Mouse (Mus musculus) embryonic facial prominence, embryonic 10.5 days (tissue): ENCODE results near the gene Pwwp2b. TPM values are rescaled to one million over a fixed set of nuclear protein-coding genes. Genes with fewer than 3 reads are reported as not detected.

ENCODE experiments used
- DNase-seq: peaks from one replicate; pipeline ENCODE4 v3.0.0-alpha.2; 2017; ENCODE audit warnings: low spot score
- H3K27ac ChIP-seq: fragments of 300-500 bp; sonication (generic); replicated peaks from 2 replicates; pipeline ENCODE4 v1.5.1; 2016; ENCODE audit warnings: mild to moderate bottlenecking
- H3K27me3 ChIP-seq: fragments of 300-500 bp; sonication (generic); replicated peaks from 2 replicates; pipeline ENCODE4 v1.6.1; 2016; ENCODE audit warnings: low read depth, mild to moderate bottlenecking; ENCODE audit not compliant: poor library complexity, severe bottlenecking
- H3K36me3 ChIP-seq: fragments of 300-500 bp; sonication (generic); replicated peaks from 2 replicates; pipeline ENCODE4 v1.6.1; 2016; ENCODE audit warnings: mild to moderate bottlenecking, moderate library complexity
- H3K4me1 ChIP-seq: fragments of 300-500 bp; sonication (generic); 2 replicates; pipeline ENCODE4 v1.6.1; 2016
- H3K4me3 ChIP-seq: fragments of 300-500 bp; sonication (generic); 2 replicates; pipeline ENCODE4 v1.5.1; 2016; ENCODE audit warnings: mild to moderate bottlenecking, moderate library complexity
- H3K9me3 ChIP-seq: fragments of 300-500 bp; sonication (generic); 2 replicates; pipeline ENCODE4 v1.6.1; 2016; ENCODE audit warnings: mild to moderate bottlenecking
- WGBS: fragments of 180-500 bp; shearing (Covaris S2); methylation state at CpG from one replicate; pipeline ENCODE4 v1.1.7; 2016; 5-methylcytosine and 5-hydroxymethylcytosine counted together
- polyA plus RNA-seq: library from polyadenylated mRNA; unstranded; fragments of >200 nt; fragmentation: Nextera tagmentation; extraction: Ambion mirVana; gene quantifications from 2 replicates; pipeline ENCODE4 v1.2.1, GENCODE M21; 2016

Pwwp2b gene
- polyA plus RNA-seq, 1 experiment from 2014 or later = 7.6 TPM

DNA sequence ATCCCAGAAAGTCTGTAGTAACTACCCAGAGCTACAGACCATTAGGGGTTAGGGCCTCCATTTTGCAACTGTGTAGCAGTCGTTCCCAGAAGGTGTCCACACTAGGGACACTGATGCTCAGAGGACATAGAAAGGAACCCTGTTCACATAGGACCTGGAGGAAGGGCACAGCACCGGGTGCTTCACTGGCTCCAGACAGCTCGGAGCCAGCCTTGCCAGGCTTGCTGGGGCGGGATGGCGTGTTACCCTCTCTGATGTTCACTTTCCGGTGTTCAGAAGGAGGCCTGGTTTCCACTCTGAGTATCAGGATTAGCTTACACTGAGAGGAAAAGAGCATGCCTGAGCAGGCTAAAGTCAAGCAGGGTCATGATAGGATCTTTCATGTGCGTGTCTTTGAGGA lies 32.3 kb upstream of the Pwwp2b start:
- DNase-seq = no peak
- Histone ChIP-seq H3K36me3 (no peaks in the 10 kb centered on the region), H3K4me3 (no peak overlapping the region), H3K27me3 (no peaks in the 10 kb centered on the region), H3K27ac (no peak overlapping the region), H3K4me1 (peaks cover 39% of the 10 kb centered on the region), H3K9me3 (no peaks in the 10 kb centered on the region)
- 90% methylated on average over 7 of the region's 7 CpGs for WGBS

DNA sequence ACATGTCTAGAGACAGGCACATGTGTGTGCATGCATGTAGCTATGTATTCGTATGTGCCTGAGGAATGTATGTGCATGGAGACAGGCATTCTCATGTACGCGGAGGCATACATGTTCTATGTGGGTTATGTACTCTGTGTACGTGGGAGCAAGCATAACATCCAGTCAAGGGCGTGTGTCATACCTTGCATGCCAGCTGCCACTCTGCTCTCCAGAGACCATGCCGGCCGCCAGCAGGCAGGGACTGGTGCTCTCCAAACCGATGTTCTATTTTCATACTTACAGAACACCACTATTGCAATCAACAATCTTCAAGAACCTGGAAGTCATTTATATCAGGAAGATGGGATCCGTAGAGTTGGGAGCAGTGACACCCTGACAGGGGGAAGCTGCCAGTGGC lies 31.8 kb upstream of the Pwwp2b start:
- H3K27ac ChIP-seq = no peak overlapping the region
- DNase-seq = no peak
- no peaks in the 10 kb centered on the region for H3K9me3 ChIP-seq
- WGBS = 94% methylated on average over 9 of the region's 9 CpGs
- H3K4me1 ChIP-seq = peaks cover 39% of the 10 kb centered on the region
- no peaks in the 10 kb centered on the region for H3K36me3 ChIP-seq
- H3K27me3 ChIP-seq = no peaks in the 10 kb centered on the region
- H3K4me3 ChIP-seq = no peak overlapping the region

DNA sequence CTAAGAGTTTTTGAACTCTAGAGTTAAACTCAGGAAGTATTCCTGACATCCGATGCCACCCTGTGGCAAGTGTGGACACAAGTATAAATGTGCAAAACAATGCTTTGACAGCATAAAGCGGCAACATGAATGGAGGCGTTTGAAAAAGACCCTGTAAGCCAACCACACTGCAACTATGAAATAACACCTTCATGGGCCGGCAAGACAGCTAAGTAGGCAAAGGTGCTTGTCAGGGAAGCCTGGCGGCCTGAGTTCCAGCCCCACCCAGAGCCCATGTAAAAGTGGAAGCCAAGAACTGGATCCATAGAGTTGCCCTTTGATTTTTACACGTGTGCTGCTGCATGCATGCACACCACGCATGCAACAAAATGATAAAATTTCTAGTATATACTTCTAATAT lies 31.2 kb upstream of the Pwwp2b start:
- Histone ChIP-seq H3K4me1 (peaks cover 35% of the 10 kb centered on the region), H3K27me3 (no peaks in the 10 kb centered on the region), H3K9me3 (no peaks in the 10 kb centered on the region), H3K36me3 (no peaks in the 10 kb centered on the region), H3K27ac (no peak overlapping the region), H3K4me3 (no peak overlapping the region)
- WGBS = 85% methylated on average over 7 of the region's 7 CpGs
- DNase-seq = no peak

DNA sequence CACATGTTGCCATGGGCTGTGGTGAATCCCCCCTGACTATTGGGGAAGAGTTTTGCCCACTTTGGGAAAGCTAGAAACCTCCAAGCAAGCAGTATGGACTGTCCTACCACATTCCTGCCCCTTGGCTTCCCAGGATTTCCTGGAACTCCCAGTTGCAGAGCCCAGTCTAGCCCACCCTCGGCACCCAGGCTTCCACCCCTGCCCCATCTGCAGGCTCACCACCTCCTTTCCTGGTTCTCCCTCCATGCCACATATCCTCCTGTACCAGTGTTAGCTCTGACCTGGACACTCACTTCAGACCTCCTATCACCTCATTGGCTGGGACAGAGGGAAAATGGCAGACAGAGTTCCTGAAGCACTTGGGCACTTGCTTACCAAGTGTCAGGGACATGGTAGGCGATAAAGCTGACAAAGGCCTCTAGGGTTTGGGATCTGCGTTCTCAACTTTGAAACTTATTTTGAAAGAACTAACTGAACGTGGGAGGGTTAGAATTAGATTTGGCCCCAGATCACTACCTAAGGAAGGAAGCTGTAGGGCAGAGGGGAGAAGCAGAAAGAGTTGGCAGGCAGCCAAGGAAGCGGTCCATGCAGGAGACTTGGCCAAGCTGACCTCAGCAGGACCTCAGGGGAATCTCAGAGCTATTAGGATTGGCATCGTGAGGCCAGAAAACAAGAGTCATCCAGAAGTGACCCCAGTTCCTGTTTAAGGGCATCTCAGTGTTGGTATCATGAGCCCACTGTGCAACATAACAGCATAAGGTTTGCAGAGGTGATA lies 29.5 kb upstream of the Pwwp2b start:
- H3K9me3 ChIP-seq = no peaks in the 10 kb centered on the region
- peaks cover 22% of the 10 kb centered on the region for H3K4me1 ChIP-seq
- no peak for DNase-seq
- 79% methylated on average over 6 of the region's 6 CpGs for WGBS
- H3K36me3 ChIP-seq = no peaks in the 10 kb centered on the region
- no peak overlapping the region for H3K4me3 ChIP-seq
- no peaks in the 10 kb centered on the region for H3K27me3 ChIP-seq
- no peak overlapping the region for H3K27ac ChIP-seq

DNA sequence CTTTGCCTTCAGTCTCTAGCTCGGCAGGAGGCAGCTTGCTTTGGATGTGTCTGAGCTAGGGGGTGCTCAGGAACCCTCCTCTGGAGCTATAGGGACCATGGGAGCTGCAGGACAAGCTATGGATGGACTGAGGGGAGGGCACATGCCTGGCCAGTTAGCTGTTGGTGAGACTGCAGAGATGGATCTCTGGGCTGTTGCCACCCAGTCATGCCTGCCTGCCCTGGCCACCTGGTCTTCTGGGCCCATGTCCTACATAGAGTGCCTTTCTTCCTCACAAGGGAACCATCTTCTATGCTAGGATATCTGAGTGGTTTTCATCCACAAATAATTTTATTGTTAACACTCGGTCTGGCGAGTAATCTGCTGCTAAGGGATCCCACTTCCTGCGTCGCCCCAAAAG lies 28.8 kb upstream of the Pwwp2b start:
- no peaks in the 10 kb centered on the region for H3K36me3 ChIP-seq
- H3K4me1 ChIP-seq = peaks cover 24% of the 10 kb centered on the region
- no peaks in the 10 kb centered on the region for H3K27me3 ChIP-seq
- no peak overlapping the region for H3K27ac ChIP-seq
- no peak overlapping the region for H3K4me3 ChIP-seq
- WGBS = 86% methylated on average over 5 of the region's 5 CpGs
- DNase-seq = no peak
- H3K9me3 ChIP-seq = no peaks in the 10 kb centered on the region

DNA sequence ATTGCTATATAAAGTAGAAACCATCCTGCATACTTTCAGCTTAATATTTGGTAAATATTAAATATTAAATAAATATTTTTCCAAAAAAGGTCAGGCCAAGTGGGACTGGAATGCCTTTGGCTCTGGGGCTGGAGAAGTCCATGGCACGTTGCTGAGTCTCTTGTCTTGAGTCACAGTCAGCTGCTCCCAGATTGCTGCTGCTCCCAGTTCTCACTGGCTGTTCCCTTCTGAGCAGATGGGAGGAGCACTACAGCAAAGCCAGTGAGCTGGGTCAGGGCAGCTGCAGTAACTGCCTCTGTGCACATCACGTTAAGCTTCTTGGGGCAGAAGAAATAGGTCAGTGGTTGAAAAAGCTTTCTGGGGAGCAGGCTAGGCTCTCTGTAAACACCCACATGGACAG lies 28.0 kb upstream of the Pwwp2b start:
- Histone ChIP-seq H3K36me3 (no peaks in the 10 kb centered on the region), H3K27ac (no peak overlapping the region), H3K27me3 (no peaks in the 10 kb centered on the region), H3K4me3 (no peak overlapping the region), H3K9me3 (no peaks in the 10 kb centered on the region), H3K4me1 (peaks cover 30% of the 10 kb centered on the region)
- 55% methylated on average over 2 of the region's 2 CpGs for WGBS
- no peak for DNase-seq

DNA sequence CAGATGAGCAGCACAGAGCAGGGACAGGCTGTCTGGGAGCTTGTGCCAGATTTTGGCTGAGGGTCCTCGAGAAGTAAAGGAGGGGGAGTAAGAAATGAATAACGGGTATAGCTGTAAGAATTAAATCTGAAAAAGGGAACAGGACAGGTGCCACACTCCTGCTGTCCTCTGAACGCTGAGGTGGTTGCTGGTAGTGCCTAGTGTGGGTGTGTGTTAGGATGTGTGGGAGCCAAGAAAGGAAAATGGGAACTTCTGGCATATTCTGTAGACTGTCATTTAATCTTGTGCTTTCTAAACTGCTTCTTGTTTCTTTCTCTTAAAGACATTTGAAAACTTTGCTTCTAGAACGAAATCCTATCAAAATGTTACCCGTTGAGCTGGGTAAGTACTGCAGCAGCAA lies 27.2 kb upstream of the Pwwp2b start:
- H3K27ac ChIP-seq = no peak overlapping the region
- no peak for DNase-seq
- no peaks in the 10 kb centered on the region for H3K27me3 ChIP-seq
- no peaks in the 10 kb centered on the region for H3K9me3 ChIP-seq
- WGBS = 85% methylated on average over 5 of the region's 5 CpGs
- H3K4me3 ChIP-seq = no peak overlapping the region
- H3K36me3 ChIP-seq = no peaks in the 10 kb centered on the region
- peaks cover 30% of the 10 kb centered on the region for H3K4me1 ChIP-seq

DNA sequence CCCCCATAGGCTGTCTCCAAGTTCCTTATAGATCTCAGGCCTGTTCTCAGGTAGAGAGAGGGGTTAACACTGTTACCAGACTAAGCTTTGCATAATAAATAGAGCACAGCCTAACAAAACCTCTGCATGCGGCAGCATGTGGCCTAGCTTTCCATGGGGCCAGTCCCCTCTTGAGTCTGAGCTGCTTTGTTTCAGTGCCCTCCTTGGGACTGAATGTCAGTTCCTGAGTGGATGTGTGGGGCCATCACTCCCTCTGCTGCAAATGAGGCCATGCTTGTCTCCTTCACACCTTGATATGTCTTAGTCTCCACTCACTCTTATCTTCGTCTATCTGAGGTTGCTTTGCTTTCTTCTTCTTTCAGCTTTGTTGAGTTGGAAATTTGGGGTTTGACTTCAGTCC lies 26.4 kb upstream of the Pwwp2b start:
- Histone ChIP-seq H3K4me1 (peaks cover 30% of the 10 kb centered on the region), H3K36me3 (no peaks in the 10 kb centered on the region), H3K9me3 (no peaks in the 10 kb centered on the region), H3K27me3 (no peaks in the 10 kb centered on the region), H3K4me3 (no peak overlapping the region), H3K27ac (no peak overlapping the region)
- WGBS = 71% methylated on average over 2 of the region's 2 CpGs
- DNase-seq = no peak

DNA sequence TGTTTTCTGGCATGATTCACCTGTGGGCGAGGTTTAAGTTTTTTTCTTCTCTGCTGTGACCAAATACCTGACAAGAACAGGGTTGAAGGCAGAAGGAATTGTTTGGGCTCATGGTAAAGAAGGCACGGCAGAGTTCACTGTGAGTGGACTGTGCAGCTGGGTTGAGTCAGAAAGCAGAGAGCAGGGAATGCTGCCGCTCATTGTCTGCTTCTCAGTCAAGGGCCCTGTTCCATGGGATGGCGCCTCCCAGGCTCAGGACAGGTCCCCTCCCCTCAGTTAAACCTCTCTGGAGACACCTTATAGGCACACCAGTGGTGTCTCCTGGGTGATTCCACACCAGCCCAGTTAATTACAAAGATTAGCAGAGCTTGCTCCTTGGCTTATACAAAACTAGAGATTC lies 25.9 kb upstream of the Pwwp2b start:
- DNase-seq = no peak
- Histone ChIP-seq H3K27me3 (no peaks in the 10 kb centered on the region), H3K36me3 (no peaks in the 10 kb centered on the region), H3K4me1 (peaks cover 30% of the 10 kb centered on the region), H3K9me3 (no peaks in the 10 kb centered on the region), H3K4me3 (no peak overlapping the region), H3K27ac (no peak overlapping the region)
- WGBS = 73% methylated on average over 4 of the region's 4 CpGs

DNA sequence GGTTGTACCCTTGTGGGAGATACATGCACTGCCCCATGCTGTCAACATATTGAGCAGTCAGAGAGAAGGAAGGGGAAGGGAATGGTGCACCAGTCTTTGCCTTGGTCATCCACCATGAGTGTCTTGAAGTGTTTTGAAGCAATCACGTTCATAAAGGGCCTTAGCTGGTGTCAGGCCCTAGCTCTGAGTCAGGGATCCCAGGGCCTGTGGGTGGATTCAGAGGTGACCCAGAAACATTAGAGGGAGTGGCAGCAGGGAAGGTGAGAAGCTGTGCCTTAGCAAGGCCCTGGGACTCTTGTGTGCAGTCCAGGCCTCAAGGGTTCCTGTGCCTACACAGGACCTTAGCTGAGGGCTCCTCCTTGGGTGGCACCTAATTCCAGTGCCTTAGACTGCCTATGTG lies 24.2 kb upstream of the Pwwp2b start:
- no peak overlapping the region for H3K4me3 ChIP-seq
- H3K4me1 ChIP-seq = peaks cover 16% of the 10 kb centered on the region
- no peaks in the 10 kb centered on the region for H3K9me3 ChIP-seq
- no peaks in the 10 kb centered on the region for H3K36me3 ChIP-seq
- no peak for DNase-seq
- 0 out of 2 replicates have a peak overlapping the region, but pooled peaks have one; percentile 35 for H3K27ac ChIP-seq
- H3K27me3 ChIP-seq = no peaks in the 10 kb centered on the region
- WGBS = 92% methylated on average over 1 of the region's 1 CpGs

DNA sequence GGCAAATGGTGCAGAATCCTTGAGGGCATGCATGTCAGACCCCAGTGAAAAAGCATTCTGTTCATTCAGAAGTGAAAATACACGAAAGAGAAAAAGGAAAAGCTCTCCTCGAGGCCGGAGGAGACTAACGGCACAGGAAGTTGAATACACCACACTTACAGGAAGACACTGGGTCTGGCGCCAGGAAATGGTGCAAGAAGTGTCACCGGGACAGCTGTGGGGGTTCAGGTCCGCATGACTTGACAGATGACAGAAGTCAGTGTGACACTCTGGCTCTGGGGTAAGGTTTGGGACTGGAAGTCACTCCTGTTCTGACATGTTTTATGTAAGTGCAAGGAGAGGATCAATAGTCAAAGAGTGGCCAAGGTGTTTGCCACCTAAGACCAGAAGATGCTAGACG lies 23.6 kb upstream of the Pwwp2b start:
- Histone ChIP-seq H3K4me3 (no peak overlapping the region), H3K9me3 (no peaks in the 10 kb centered on the region), H3K36me3 (no peaks in the 10 kb centered on the region), H3K4me1 (peaks cover 10% of the 10 kb centered on the region; the same call in 1 of the 2 replicates), H3K27me3 (no peaks in the 10 kb centered on the region), H3K27ac (no peak overlapping the region)
- 69% methylated on average over 8 of the region's 8 CpGs for WGBS
- DNase-seq = no peak

DNA sequence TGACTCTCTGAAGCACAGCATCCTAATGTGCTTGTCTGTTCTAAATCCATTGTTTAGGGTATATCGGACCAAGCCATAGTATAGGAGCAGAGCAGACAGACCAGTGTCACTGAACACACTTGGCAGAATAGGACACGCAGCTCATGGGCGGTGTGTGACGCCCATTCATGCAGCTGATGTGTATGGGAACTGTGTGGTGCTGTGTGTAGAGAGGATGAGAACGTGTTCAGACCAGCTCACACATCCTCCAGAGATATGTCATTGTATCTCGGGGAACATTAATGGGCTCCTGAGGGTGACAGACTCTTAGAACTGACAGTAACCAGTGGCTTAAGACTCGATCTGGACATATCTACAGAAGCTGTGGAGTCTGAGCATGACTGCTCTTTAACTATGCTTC lies 21.9 kb upstream of the Pwwp2b start:
- Histone ChIP-seq H3K27ac (no peak overlapping the region), H3K9me3 (no peaks in the 10 kb centered on the region), H3K4me3 (no peak overlapping the region), H3K27me3 (no peaks in the 10 kb centered on the region), H3K4me1 (peaks cover 10% of the 10 kb centered on the region; the same call in 1 of the 2 replicates), H3K36me3 (no peaks in the 10 kb centered on the region)
- 87% methylated on average over 7 of the region's 7 CpGs for WGBS
- no peak for DNase-seq

DNA sequence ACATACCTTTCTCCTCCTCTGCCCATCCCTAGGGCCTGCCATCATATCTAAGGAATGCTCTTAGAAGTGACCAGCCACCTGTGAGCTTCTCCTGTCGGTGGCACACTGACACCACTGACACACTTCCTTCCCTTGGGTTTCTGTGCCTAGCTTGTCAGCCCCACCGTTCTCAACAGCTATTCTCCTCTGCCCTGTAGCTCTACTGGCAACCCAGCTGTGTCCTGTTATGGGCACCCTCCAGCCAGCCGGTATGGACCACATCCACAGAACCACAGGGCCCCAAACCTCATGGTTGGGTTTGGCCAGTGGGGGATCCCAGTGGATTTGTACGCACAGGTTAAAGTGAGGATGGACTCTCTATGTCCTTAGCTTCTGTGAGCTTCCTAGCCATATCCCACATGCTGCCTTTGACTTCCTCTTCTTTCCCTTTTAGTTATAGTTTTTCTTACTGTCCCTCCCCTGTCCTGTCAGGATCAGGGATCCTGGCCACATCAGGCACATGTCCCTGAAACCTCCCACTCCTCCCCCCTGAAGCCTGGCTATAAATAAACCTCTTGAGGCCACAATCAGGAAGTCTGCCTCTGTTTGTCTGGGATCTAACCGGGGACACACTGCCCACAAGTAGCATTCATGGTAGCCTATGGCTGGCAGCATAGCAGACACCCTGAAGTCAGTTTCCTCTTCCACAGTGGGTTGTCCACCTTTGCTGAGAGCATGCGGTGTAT lies 19.7 kb upstream of the Pwwp2b start:
- 84% methylated on average over 6 of the region's 6 CpGs for WGBS
- Histone ChIP-seq H3K4me1 (peaks cover 12% of the 10 kb centered on the region), H3K27me3 (no peaks in the 10 kb centered on the region), H3K9me3 (no peaks in the 10 kb centered on the region), H3K27ac (0 out of 2 replicates have a peak overlapping the region, but pooled peaks have one; percentile 30), H3K36me3 (no peaks in the 10 kb centered on the region), H3K4me3 (no peak overlapping the region)
- no peak for DNase-seq
